Mouse (Mus musculus) MEL (cell line): Measurements from ENCODE around the gene Dcps.

Experiments used
- CHD2 ChIP-seq: IDR thresholded peaks from 2 replicates; pipeline ENCODE4 v1.6.1; 2011; ENCODE audit warnings: low read length, improper control_type of control experiment
- CTCF ChIP-seq, 3 experiments: IDR thresholded peaks in 2 of 3; conservative IDR thresholded peaks in 1 of 3; 2 replicates each; pipeline ENCODE4 v1.5.1; 2011 to 2012; ENCODE audit warnings: low read length in 3 of 3, low read depth in 2 of 3, mild to moderate bottlenecking in 2 of 3, improper control_type of control experiment in 1 of 3, inconsistent platforms in 1 of 3, mixed read lengths in 1 of 3, moderate library complexity in 1 of 3; ENCODE audit not compliant: control insufficient read depth in 1 of 3, insufficient read depth in 1 of 3, poor library complexity in 1 of 3, severe bottlenecking in 1 of 3
- E2F4 ChIP-seq: IDR thresholded peaks from 2 replicates; pipeline ENCODE4 v1.6.1; 2011; ENCODE audit warnings: low read depth, low read length, improper control_type of control experiment, borderline replicate concordance
- EP300 ChIP-seq, 2 experiments: IDR thresholded peaks; 2 replicates each; pipeline ENCODE4 v1.6.1; 2011; ENCODE audit warnings: improper control_type of control experiment in 2 of 2, low read length in 2 of 2, low read depth in 1 of 2, mild to moderate bottlenecking in 1 of 2
- GATA1 ChIP-seq: IDR thresholded peaks from 2 replicates; pipeline ENCODE4 v1.6.1; 2011; ENCODE audit warnings: low read depth, low read length, improper control_type of control experiment
- HCFC1 ChIP-seq: IDR thresholded peaks from 2 replicates; pipeline ENCODE4 v1.6.1; 2012; ENCODE audit warnings: low read depth, mild to moderate bottlenecking, inconsistent platforms, low read length, improper control_type of control experiment, moderate library complexity
- MAX ChIP-seq: IDR thresholded peaks from 2 replicates; pipeline ENCODE4 v1.6.1; 2011; ENCODE audit warnings: low read length, improper control_type of control experiment
- MAZ ChIP-seq: IDR thresholded peaks from 2 replicates; pipeline ENCODE4 v1.6.1; 2012; ENCODE audit warnings: low read depth, mild to moderate bottlenecking, inconsistent platforms, low read length, improper control_type of control experiment
- NRF1 ChIP-seq: IDR thresholded peaks from 2 replicates; pipeline ENCODE4 v1.6.1; 2014; ENCODE audit warnings: low read depth, mild to moderate bottlenecking, inconsistent platforms, low read length, improper control_type of control experiment, moderate library complexity; ENCODE audit not compliant: poor library complexity, insufficient read depth, severe bottlenecking
- POLR2A ChIP-seq, 2 experiments: IDR thresholded peaks; 2 replicates each; pipeline ENCODE4 v1.6.1; 2011 to 2012; ENCODE audit warnings: low read length in 2 of 2, mild to moderate bottlenecking in 2 of 2, control low read depth in 1 of 2, improper control_type of control experiment in 1 of 2, low read depth in 1 of 2, moderate library complexity in 1 of 2; ENCODE audit not compliant: control insufficient read depth in 1 of 2, insufficient read depth in 1 of 2, poor library complexity in 1 of 2
- RCOR1 ChIP-seq: IDR thresholded peaks from 2 replicates; pipeline ENCODE4 v1.6.1; 2012; ENCODE audit warnings: low read depth, mild to moderate bottlenecking, inconsistent platforms, low read length, improper control_type of control experiment
- SIN3A ChIP-seq: IDR thresholded peaks from 2 replicates; pipeline ENCODE4 v1.6.1; 2012; ENCODE audit warnings: low read length, improper control_type of control experiment, inconsistent platforms
- ZC3H11A ChIP-seq: IDR thresholded peaks from 2 replicates; pipeline ENCODE4 v1.6.1; 2012; ENCODE audit warnings: low read depth, mild to moderate bottlenecking, inconsistent platforms, low read length, improper control_type of control experiment
- ZKSCAN1 ChIP-seq: IDR thresholded peaks from 2 replicates; pipeline ENCODE4 v1.6.1; 2012; ENCODE audit warnings: low read depth, mild to moderate bottlenecking, inconsistent platforms, low read length, improper control_type of control experiment, moderate library complexity

- TF ChIP-seq MAZ (no peak), SIN3A (no peak), HCFC1 (no peak), NRF1 (no peak), POLR2A (IDR thresholded peaks at IDR 0.05; ENCODE audit: control insufficient read depth in 1 of 2, insufficient read depth in 1 of 2, low read depth in 1 of 2, low read length in 2 of 2, poor library complexity in 1 of 2) (no peak), RCOR1 (no peak), MAX (no peak), ZC3H11A (no peak), EP300 (IDR thresholded peaks at IDR 0.05; ENCODE audit: low read depth in 1 of 2, low read length in 2 of 2) (no peak), CTCF (IDR thresholded peaks at IDR 0.05 in 2 of 3, conservative IDR thresholded peaks at IDR 0.05 in 1 of 3; ENCODE audit: control insufficient read depth in 1 of 3, insufficient read depth in 1 of 3, low read depth in 2 of 3, low read length in 3 of 3, poor library complexity in 1 of 3, severe bottlenecking in 1 of 3) (no peak), CHD2 (no peak), ZKSCAN1 (no peak), GATA1 (no peak), E2F4 (no peak)
Measured at GRCm38 (mm10) chr9:35138029-35138428, 37.8 kb downstream of the Dcps start.
